Mouse (Mus musculus): ENCODE data around the gene Tnn.

GRCm38 (mm10) chr1:160057657-160058056 is 95.7 kb downstream of the Tnn start:
- TF ChIP-seq CTCF (IDR thresholded peaks at IDR 0.05; ENCODE audit: low read depth) (no peak), EP300 (IDR thresholded peaks at IDR 0.05; ENCODE audit: low read depth) (no peak)

Data from liver, postnatal 0 days (tissue).